Mouse (Mus musculus): Measurements from ENCODE around the gene Dus3l. TPM values are rescaled to one million over a fixed set of nuclear protein-coding genes. Genes with fewer than 3 reads are reported as not detected.

Dus3l gene
- total RNA-seq (2021): 10 to 100 TPM; 17.3 to 21.1 TPM
- long read RNA-seq, experiment 1, transcript Dus3l-201 (13 exons, 2,025 nt): major isoform, 15 of 34 reads
- long read RNA-seq, experiment 1, partial matches to known transcripts: 6 of 34 reads
- long read RNA-seq, experiment 1, other reads (novel, unspliced or antisense): 11 of 34 reads
- long read RNA-seq, experiment 2, transcript Dus3l-201 (13 exons, 2,025 nt): major isoform, 25 of 42 reads
- long read RNA-seq, experiment 2, partial matches to known transcripts: 5 of 42 reads
- long read RNA-seq, experiment 2, other reads (novel, unspliced or antisense): 10 of 42 reads

- DNase-seq: peak; percentile 83
Observed at GRCm38 (mm10) chr17:56764474-56765354, at the start of gene Dus3l. Gene Dus3l, plus strand, starts transcription at chr17:56764757.

- no peak for DNase-seq
Observed at GRCm38 (mm10) chr17:56715360-56715759, 49.2 kb upstream of the Dus3l start.

GRCm38 (mm10) chr17:56715914-56716654 is 48.5 kb upstream of the Dus3l start:
- DNase-seq: no peak

- DNase-seq: peak; percentile 92
Observed at GRCm38 (mm10) chr17:56716655-56717362, 47.7 kb upstream of the Dus3l start.

GRCm38 (mm10) chr17:56717363-56718058 is 47.0 kb upstream of the Dus3l start, which contains the start of the genes Ndufa11 and Vmac:
Gene Ndufa11, plus strand, starts transcription at chr17:56717767.
Gene Vmac, minus strand, starts transcription at chr17:56718022.
- peak; percentile 97 for DNase-seq

- DNase-seq: peak; percentile 67
Observed at GRCm38 (mm10) chr17:56722441-56722840, 42.1 kb upstream of the Dus3l start.

- no peak for DNase-seq
Observed at GRCm38 (mm10) chr17:56723419-56724161, 41.0 kb upstream of the Dus3l start.

- no peak for DNase-seq
Observed at GRCm38 (mm10) chr17:56727029-56727649, 37.4 kb upstream of the Dus3l start.

- DNase-seq: no peak
Observed at GRCm38 (mm10) chr17:56727659-56728058, 36.9 kb upstream of the Dus3l start.

- DNase-seq: no peak
Observed at GRCm38 (mm10) chr17:56728117-56728516, 36.4 kb upstream of the Dus3l start.

- no peak for DNase-seq
Observed at GRCm38 (mm10) chr17:56729151-56729550, 35.4 kb upstream of the Dus3l start.

GRCm38 (mm10) chr17:56729656-56730055 is 34.9 kb upstream of the Dus3l start:
- no peak for DNase-seq

GRCm38 (mm10) chr17:56736534-56736933 is 28.0 kb upstream of the Dus3l start:
- no peak for DNase-seq

GRCm38 (mm10) chr17:56738221-56738620 is 26.3 kb upstream of the Dus3l start:
- DNase-seq: no peak

GRCm38 (mm10) chr17:56740118-56740787 is 24.3 kb upstream of the Dus3l start:
- DNase-seq: no peak

- DNase-seq: no peak
Observed at GRCm38 (mm10) chr17:56740788-56741160, 23.8 kb upstream of the Dus3l start.

GRCm38 (mm10) chr17:56744173-56744572 is 20.4 kb upstream of the Dus3l start:
- no peak for DNase-seq

GRCm38 (mm10) chr17:56751404-56752072 is 13.0 kb upstream of the Dus3l start:
- no peak for DNase-seq

GRCm38 (mm10) chr17:56753452-56753851 is 11.1 kb upstream of the Dus3l start:
- no peak for DNase-seq

All from gastrocnemius, postnatal 10 days (tissue).